Mouse (Mus musculus): ENCODE measurements around the gene Sohlh1. TPM values are rescaled to one million over a fixed set of nuclear protein-coding genes. Genes with fewer than 3 reads are reported as not detected.

Gene Sohlh1
- polyA plus RNA-seq, 1 experiment from 2014 or later = 0.13 TPM

DNA sequence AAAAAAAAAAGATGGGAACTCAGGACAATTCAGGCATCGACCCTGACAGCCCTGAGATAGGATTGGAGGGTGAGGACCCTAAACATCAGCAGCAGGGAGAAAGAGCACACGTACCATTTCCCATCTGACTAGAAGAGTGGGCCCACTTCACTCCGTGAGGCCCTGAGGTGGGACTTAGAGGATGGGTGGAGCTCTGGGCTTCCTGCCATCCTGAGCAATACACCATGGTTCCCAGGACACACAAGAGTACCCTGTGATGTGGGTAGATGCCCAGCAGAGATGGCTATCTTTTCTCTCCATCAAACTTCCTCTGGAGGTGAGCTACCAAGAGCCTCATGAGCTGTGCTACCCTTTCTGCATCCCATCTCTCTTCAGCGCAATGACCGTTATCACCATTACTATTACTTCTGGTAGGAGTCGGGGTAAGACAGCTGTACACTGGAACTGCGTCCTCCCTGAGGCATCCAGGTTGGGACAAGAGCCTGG, 30.2 kb upstream of the Sohlh1 start:
- Histone ChIP-seq H3K27me3 (ENCODE audit: control insufficient read depth, insufficient read depth, low read length) (peaks cover 35% of the 10 kb centered on the region), H3K27ac (ENCODE audit: low read length) (no peak overlapping the region), H3K4me1 (ENCODE audit: control insufficient read depth, insufficient read depth, low read length) (no peaks in the 10 kb centered on the region), H3K9ac (ENCODE audit: low read length) (peak overlapping the region; percentile 56; the same call in 1 of the 2 replicates), H3K36me3 (ENCODE audit: control insufficient read depth, insufficient read depth, low read length) (no peaks in the 10 kb centered on the region), H3K4me3 (replicated peaks; ENCODE audit: low read length) (peak overlapping the region; percentile 32; the same call in 1 of the 2 replicates), H3K9me3 (replicated peaks; ENCODE audit: control insufficient read depth, low read length) (0 out of 2 replicates have a peak, but pooled peaks cover 4% of the 10 kb centered on the region), H3K4me2 (ENCODE audit: low read depth, low read length) (peak overlapping the region; percentile 53)
- 30% methylated on average over 7 of the region's 7 CpGs for WGBS
- no peak for ATAC-seq (ENCODE audit: insufficient read depth, low FRiP score)

DNA sequence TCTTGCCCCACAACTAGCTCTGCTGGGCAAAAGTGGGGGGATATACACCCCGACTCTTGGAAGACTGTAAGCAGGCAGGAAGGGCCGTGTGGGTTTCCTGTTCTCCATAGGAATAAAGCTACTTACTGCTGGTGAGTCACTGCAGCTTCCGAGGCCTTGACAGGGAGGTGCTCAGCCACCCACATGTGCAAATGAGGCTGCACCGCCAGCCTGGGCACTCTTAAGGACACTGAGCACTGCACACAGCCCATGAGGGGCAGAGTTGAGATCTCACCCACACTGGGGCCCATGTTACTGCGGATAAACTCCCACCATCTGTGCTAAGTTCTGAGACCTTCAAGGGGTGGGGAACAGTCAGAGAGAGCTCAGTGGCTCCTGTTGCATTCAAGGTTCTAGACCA, 19.6 kb upstream of the Sohlh1 start:
- Histone ChIP-seq H3K36me3 (ENCODE audit: control insufficient read depth, insufficient read depth, low read length) (no peaks in the 10 kb centered on the region), H3K4me3 (replicated peaks; ENCODE audit: low read length) (no peak overlapping the region), H3K4me2 (ENCODE audit: low read depth, low read length) (no peak overlapping the region), H3K27ac (ENCODE audit: low read length) (no peak overlapping the region), H3K4me1 (ENCODE audit: control insufficient read depth, insufficient read depth, low read length) (peaks cover 5% of the 10 kb centered on the region; the same call in 1 of the 2 replicates), H3K9ac (ENCODE audit: low read length) (no peak overlapping the region), H3K9me3 (replicated peaks; ENCODE audit: control insufficient read depth, low read length) (no peaks in the 10 kb centered on the region), H3K27me3 (ENCODE audit: control insufficient read depth, insufficient read depth, low read length) (peaks cover 17% of the 10 kb centered on the region)
- ATAC-seq (ENCODE audit: insufficient read depth, low FRiP score) = no peak
- 59% methylated on average over 5 of the region's 5 CpGs for whole genome bisulfite sequencing

DNA sequence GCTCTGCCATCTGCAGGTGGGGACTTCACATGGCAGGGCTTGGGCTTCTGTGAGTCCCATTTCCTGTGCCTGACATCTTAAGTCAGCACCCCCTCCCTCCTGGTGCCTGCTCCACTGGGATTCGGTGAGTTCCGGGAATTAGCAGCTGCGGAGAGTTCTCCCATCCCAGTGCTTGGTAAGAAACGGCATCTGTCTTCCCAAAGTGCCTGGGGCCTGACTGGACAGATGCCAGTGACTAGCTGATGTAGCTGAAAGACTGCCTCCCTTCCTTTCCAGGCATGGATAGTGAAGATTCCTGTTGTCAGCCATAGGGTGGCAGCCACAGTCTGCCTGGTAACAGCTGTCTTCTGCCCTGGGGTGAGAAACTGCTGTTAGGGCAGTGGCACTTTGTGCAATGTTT, 18.4 kb upstream of the Sohlh1 start:
- no peaks in the 10 kb centered on the region for H3K36me3 ChIP-seq (ENCODE audit: control insufficient read depth, insufficient read depth, low read length)
- WGBS = 12% methylated on average over 4 of the region's 4 CpGs
- no peaks in the 10 kb centered on the region for H3K9me3 ChIP-seq (replicated peaks; ENCODE audit: control insufficient read depth, low read length)
- H3K27me3 ChIP-seq (ENCODE audit: control insufficient read depth, insufficient read depth, low read length) = peaks cover 17% of the 10 kb centered on the region
- H3K27ac ChIP-seq (ENCODE audit: low read length) = no peak overlapping the region
- H3K9ac ChIP-seq (ENCODE audit: low read length) = no peak overlapping the region
- H3K4me1 ChIP-seq (ENCODE audit: control insufficient read depth, insufficient read depth, low read length) = peaks cover 5% of the 10 kb centered on the region; the same call in 1 of the 2 replicates
- no peak for ATAC-seq (ENCODE audit: insufficient read depth, low FRiP score)
- H3K4me3 ChIP-seq (replicated peaks; ENCODE audit: low read length) = no peak overlapping the region
- no peak overlapping the region for H3K4me2 ChIP-seq (ENCODE audit: low read depth, low read length)

DNA sequence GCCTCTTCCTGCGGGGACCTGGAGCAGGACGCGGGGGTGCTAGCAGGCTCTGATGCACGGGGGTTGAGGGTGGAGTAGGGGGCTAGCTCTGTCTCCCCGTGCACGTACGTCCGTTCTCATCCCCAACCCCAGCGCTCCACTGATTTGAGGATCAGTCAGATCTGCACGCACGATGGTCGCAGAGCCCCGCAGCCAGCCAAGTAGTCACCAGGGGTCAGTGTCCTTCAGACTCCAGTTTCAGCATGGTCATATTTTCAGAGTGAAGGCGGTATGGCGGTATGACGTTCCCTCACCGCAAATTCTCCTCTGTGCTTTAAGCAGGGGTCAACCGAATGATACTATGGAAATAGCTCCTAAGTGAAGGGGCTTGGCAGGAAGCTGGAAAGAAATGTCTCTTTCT, 17.2 kb upstream of the Sohlh1 start:
- H3K4me3 ChIP-seq (replicated peaks; ENCODE audit: low read length) = peak overlapping the region; percentile 48
- H3K36me3 ChIP-seq (ENCODE audit: control insufficient read depth, insufficient read depth, low read length) = no peaks in the 10 kb centered on the region
- WGBS = 5% methylated on average over 18 of the region's 18 CpGs
- no peak overlapping the region for H3K9ac ChIP-seq (ENCODE audit: low read length)
- peak overlapping the region; percentile 88 for H3K4me2 ChIP-seq (ENCODE audit: low read depth, low read length)
- H3K9me3 ChIP-seq (replicated peaks; ENCODE audit: control insufficient read depth, low read length) = no peaks in the 10 kb centered on the region
- H3K27me3 ChIP-seq (ENCODE audit: control insufficient read depth, insufficient read depth, low read length) = peaks cover 17% of the 10 kb centered on the region
- ATAC-seq (ENCODE audit: insufficient read depth, low FRiP score) = no peak
- H3K27ac ChIP-seq (ENCODE audit: low read length) = no peak overlapping the region
- peaks cover 5% of the 10 kb centered on the region; the same call in 1 of the 2 replicates for H3K4me1 ChIP-seq (ENCODE audit: control insufficient read depth, insufficient read depth, low read length)

DNA sequence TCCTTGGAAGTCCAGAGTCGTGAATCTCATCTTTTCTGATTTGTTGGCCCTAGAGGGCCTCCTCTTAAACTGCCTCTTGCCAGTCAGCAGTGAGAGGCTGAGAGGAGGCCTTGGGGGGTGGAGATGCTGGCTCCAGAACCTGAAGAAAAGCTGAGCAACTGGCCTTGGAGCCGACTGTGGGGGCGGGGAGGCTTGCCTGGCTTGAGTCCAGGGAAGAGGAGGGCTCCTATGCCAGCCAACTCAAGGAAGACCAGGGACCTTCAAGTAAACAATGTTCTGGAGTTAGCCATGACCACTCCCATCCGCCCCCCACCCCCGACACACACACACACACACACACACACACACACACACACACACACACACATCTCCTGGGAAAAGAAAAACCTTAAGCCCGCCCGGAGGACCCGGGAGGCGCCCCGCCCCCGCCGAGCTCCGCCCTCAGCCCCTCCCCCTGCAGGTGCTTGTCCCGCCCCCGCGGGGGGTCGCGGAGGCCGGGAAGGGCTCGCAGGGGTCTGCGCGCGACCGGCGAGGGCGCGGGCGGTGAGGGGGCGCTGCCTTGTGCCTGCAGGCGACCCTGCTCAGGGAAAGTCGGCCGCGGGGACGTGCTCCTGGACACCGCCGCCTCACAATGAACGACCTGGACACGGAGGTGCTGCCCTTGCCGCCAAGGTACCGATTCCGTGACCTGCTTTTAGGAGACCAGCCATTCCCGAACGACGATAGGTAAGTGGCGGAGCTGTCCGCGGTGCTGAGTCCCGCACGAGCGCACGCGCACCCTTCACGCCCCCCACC, 16.5 kb upstream of the Sohlh1 start, which contains the start of gene Kcnt1:
TSS of gene Kcnt1 (plus strand) at position 398 of the 795 bp plus-strand sequence.
- Histone ChIP-seq H3K36me3 (ENCODE audit: control insufficient read depth, insufficient read depth, low read length) (no peaks in the 10 kb centered on the region), H3K27ac (ENCODE audit: low read length) (no peak within 1 kb of the TSS), H3K4me3 (replicated peaks; ENCODE audit: low read length) (peak within 1 kb of the TSS; percentile 48), H3K9me3 (replicated peaks; ENCODE audit: control insufficient read depth, low read length) (no peaks in the 10 kb centered on the region), H3K27me3 (ENCODE audit: control insufficient read depth, insufficient read depth, low read length) (peaks cover 17% of the 10 kb centered on the region), H3K4me1 (ENCODE audit: control insufficient read depth, insufficient read depth, low read length) (peaks cover 5% of the 10 kb centered on the region; the same call in 1 of the 2 replicates), H3K4me2 (ENCODE audit: low read depth, low read length) (peak within 1 kb of the TSS; percentile 88), H3K9ac (ENCODE audit: low read length) (no peak within 1 kb of the TSS)
- peak; percentile 39; the same call in 1 of the 2 replicates for ATAC-seq (ENCODE audit: insufficient read depth, low FRiP score)
- WGBS = under 1% methylated on average over 50 of the region's 53 CpGs

DNA sequence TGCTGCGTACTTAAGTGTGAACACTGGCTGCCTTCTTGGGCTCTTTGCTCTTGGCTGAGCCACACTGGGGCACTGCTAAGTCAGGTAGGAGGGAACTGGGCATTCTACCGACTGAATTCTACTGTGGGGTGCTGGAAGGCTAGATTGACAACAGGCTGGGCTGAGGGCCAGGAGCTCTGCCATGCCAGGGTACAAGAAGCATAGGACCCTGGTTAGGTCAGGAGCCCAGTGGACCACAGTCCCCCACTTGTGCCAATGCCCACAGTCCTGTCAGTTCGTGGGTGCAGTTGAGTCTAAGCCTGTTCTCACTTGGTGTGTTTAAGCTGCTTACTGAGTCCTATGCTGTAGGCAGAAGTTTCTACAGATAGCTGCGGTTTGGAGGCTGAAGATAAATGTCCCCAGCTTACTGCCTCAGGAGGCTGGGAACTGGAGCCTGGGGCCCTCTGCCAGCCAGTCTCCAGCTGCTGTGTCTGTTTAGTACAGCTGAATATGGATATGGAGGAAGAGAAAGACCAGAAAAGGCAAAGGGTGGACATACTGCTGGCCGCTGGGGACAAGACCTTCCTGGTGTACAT, 15.7 kb upstream of the Sohlh1 start:
- H3K9me3 ChIP-seq (replicated peaks; ENCODE audit: control insufficient read depth, low read length) = no peaks in the 10 kb centered on the region
- no peak overlapping the region for H3K4me3 ChIP-seq (replicated peaks; ENCODE audit: low read length)
- H3K36me3 ChIP-seq (ENCODE audit: control insufficient read depth, insufficient read depth, low read length) = no peaks in the 10 kb centered on the region
- peaks cover 5% of the 10 kb centered on the region; the same call in 1 of the 2 replicates for H3K4me1 ChIP-seq (ENCODE audit: control insufficient read depth, insufficient read depth, low read length)
- WGBS = 58% methylated on average over 5 of the region's 5 CpGs
- H3K27ac ChIP-seq (ENCODE audit: low read length) = no peak overlapping the region
- H3K4me2 ChIP-seq (ENCODE audit: low read depth, low read length) = peak overlapping the region; percentile 88; the same call in 1 of the 2 replicates
- peaks cover 17% of the 10 kb centered on the region for H3K27me3 ChIP-seq (ENCODE audit: control insufficient read depth, insufficient read depth, low read length)
- H3K9ac ChIP-seq (ENCODE audit: low read length) = no peak overlapping the region
- ATAC-seq (ENCODE audit: insufficient read depth, low FRiP score) = no peak

DNA sequence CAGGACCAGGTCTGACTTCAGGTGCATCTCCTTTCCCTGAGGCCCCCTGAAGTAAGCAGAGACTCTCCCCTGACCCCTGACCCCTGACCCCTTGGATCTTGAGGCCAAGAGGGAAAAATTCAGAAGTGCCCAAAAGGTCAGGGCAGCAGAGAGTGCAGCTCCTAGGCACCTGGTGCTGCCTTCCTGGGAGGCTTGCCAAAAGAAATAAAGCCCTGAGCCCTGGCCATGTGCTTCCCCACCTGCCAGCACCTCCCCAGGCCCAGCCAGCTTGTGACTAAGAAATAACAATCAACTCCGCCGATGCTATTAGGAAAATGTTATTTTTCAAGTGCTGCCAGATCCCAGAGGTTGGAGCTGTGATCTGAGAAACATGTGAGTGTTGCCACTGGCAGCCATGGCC, 15.0 kb upstream of the Sohlh1 start:
- ATAC-seq (ENCODE audit: insufficient read depth, low FRiP score) = no peak
- H3K4me3 ChIP-seq (replicated peaks; ENCODE audit: low read length) = no peak overlapping the region
- peaks cover 5% of the 10 kb centered on the region; the same call in 1 of the 2 replicates for H3K4me1 ChIP-seq (ENCODE audit: control insufficient read depth, insufficient read depth, low read length)
- no peaks in the 10 kb centered on the region for H3K36me3 ChIP-seq (ENCODE audit: control insufficient read depth, insufficient read depth, low read length)
- no peak overlapping the region for H3K4me2 ChIP-seq (ENCODE audit: low read depth, low read length)
- no peak overlapping the region for H3K27ac ChIP-seq (ENCODE audit: low read length)
- 57% methylated on average over 2 of the region's 2 CpGs for WGBS
- H3K9ac ChIP-seq (ENCODE audit: low read length) = no peak overlapping the region
- no peaks in the 10 kb centered on the region for H3K9me3 ChIP-seq (replicated peaks; ENCODE audit: control insufficient read depth, low read length)
- H3K27me3 ChIP-seq (ENCODE audit: control insufficient read depth, insufficient read depth, low read length) = peaks cover 17% of the 10 kb centered on the region

DNA sequence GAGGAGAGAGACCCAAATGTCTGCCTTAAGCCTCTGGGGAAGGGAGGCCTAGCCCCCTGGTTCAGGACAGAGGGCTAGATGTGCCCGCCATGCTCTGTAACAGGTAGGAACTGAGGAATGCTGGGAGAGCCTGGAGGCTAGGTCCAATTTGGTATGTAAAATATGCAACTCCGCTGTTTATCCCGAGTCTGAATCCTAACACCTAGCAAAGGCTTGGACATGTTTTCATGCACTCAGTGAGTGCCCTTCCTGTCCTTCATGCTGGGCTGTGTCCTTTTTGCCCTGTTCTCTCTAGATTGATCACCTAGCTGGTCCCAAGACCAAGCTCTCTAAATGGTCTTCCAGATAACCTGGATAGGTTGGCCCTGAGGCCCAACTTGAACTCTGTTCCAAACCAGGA, 12.8 kb upstream of the Sohlh1 start:
- peaks cover 5% of the 10 kb centered on the region; the same call in 1 of the 2 replicates for H3K4me1 ChIP-seq (ENCODE audit: control insufficient read depth, insufficient read depth, low read length)
- H3K9ac ChIP-seq (ENCODE audit: low read length) = no peak overlapping the region
- H3K27me3 ChIP-seq (ENCODE audit: control insufficient read depth, insufficient read depth, low read length) = peaks cover 12% of the 10 kb centered on the region
- H3K27ac ChIP-seq (ENCODE audit: low read length) = no peak overlapping the region
- H3K9me3 ChIP-seq (replicated peaks; ENCODE audit: control insufficient read depth, low read length) = no peaks in the 10 kb centered on the region
- WGBS = 89% methylated on average over 3 of the region's 3 CpGs
- no peaks in the 10 kb centered on the region for H3K36me3 ChIP-seq (ENCODE audit: control insufficient read depth, insufficient read depth, low read length)
- no peak overlapping the region for H3K4me3 ChIP-seq (replicated peaks; ENCODE audit: low read length)
- no peak for ATAC-seq (ENCODE audit: insufficient read depth, low FRiP score)
- H3K4me2 ChIP-seq (ENCODE audit: low read depth, low read length) = no peak overlapping the region

DNA sequence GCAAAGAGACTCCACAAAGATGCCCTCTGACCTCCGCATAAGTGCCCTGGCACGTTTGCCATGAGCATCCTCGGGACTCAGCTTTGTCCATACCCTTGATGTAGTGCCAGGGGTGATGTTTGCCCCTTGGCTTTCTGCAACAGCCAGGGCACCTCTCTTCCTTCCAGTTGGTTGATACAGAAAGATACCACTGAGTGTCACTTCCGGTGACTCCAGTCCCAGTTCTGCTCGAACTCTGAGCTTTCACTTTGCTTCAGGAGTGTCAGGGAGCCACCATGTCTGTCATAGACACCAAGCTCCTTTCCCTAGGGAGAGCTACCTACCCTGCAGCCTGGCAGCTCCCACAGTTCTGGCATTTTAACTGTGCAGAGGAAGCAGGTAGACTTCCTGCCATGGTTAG, 7.0 kb upstream of the Sohlh1 start:
- Histone ChIP-seq H3K4me3 (replicated peaks; ENCODE audit: low read length) (no peak overlapping the region), H3K27ac (ENCODE audit: low read length) (no peak overlapping the region), H3K36me3 (ENCODE audit: control insufficient read depth, insufficient read depth, low read length) (no peaks in the 10 kb centered on the region), H3K27me3 (ENCODE audit: control insufficient read depth, insufficient read depth, low read length) (no peaks in the 10 kb centered on the region), H3K4me2 (ENCODE audit: low read depth, low read length) (no peak overlapping the region), H3K4me1 (ENCODE audit: control insufficient read depth, insufficient read depth, low read length) (no peaks in the 10 kb centered on the region), H3K9me3 (replicated peaks; ENCODE audit: control insufficient read depth, low read length) (no peaks in the 10 kb centered on the region), H3K9ac (ENCODE audit: low read length) (no peak overlapping the region)
- no peak for ATAC-seq (ENCODE audit: insufficient read depth, low FRiP score)
- 70% methylated on average over 5 of the region's 5 CpGs for WGBS

All from stomach, embryonic 16.5 days (tissue).